Mouse (Mus musculus): ENCODE measurements around the gene Vav2.

GRCm38 (mm10) chr2:27318606-27319005 lies 108.2 kb downstream of the Vav2 start:
- TF ChIP-seq MAFK (IDR thresholded peaks at IDR 0.05; ENCODE audit: insufficient read depth, low read depth, low read length), result no peak
- TF ChIP-seq ZC3H11A (IDR thresholded peaks at IDR 0.05; ENCODE audit: borderline replicate concordance, low read depth, low read length), result no peak
- no peak for TF ChIP-seq HCFC1 (IDR thresholded peaks at IDR 0.05; ENCODE audit: borderline replicate concordance, insufficient read depth, low read length)

Measured in ES-E14 (cell line).